Mouse (Mus musculus): Measurements from ENCODE around the gene Nmnat3.

GRCm38 (mm10) chr9:98337881-98338769 lies 50.9 kb downstream of the Nmnat3 start:
- TF ChIP-seq CTCF (IDR thresholded peaks at IDR 0.05) (no peak), POLR2A (IDR thresholded peaks at IDR 0.05; ENCODE audit: insufficient read depth, low read depth, low read length) (no peak)
